Mouse (Mus musculus) G1E (cell line): Measurements from ENCODE around the gene E2f1. TPM values are rescaled to one million over a fixed set of nuclear protein-coding genes. Genes with fewer than 3 reads are reported as not detected.

Source experiments
- ATAC-seq: 2 replicates; pipeline ENCODE4 v1.8.0; 2016; ENCODE audit warnings: mild to moderate bottlenecking; ENCODE audit not compliant: insufficient number of reproducible peaks, poor library complexity, low FRiP score, severe bottlenecking; ENCODE audit errors: extremely low read depth
- DNase-seq: peaks from one replicate; pipeline ENCODE4 v3.0.0; 2012; ENCODE audit warnings: low spot score
- H3K27me3 ChIP-seq: 2 replicates; pipeline ENCODE4 v1.6.1; 2012; ENCODE audit warnings: mild to moderate bottlenecking, low read length, inconsistent platforms; ENCODE audit not compliant: insufficient read depth
- H3K36me3 ChIP-seq: replicated peaks from 2 replicates; pipeline ENCODE3; 2012; ENCODE audit warnings: mild to moderate bottlenecking, inconsistent platforms
- H3K4me1 ChIP-seq: 2 replicates; pipeline ENCODE4 v1.6.1; 2012; ENCODE audit warnings: low read depth, low read length, inconsistent platforms, mixed read lengths; ENCODE audit not compliant: insufficient read depth
- H3K4me3 ChIP-seq: 2 replicates; pipeline ENCODE4 v1.5.1; 2012; ENCODE audit warnings: low read depth, mild to moderate bottlenecking, inconsistent platforms, low read length, moderate library complexity, mixed read lengths
- H3K9me3 ChIP-seq: replicated peaks from 2 replicates; pipeline ENCODE4 v1.6.1; 2012; ENCODE audit warnings: inconsistent platforms
- CTCF ChIP-seq: IDR thresholded peaks from 2 replicates; pipeline ENCODE4 v1.5.1; 2012; ENCODE audit warnings: low read depth, low read length, inconsistent platforms, mixed read lengths
- GATA1 ChIP-seq: IDR thresholded peaks from 2 replicates; pipeline ENCODE4 v1.6.1; 2012; ENCODE audit warnings: borderline replicate concordance, low read length, inconsistent platforms, mixed read lengths
- GATA2 ChIP-seq: IDR thresholded peaks from 2 replicates; pipeline ENCODE4 v1.6.1; 2012; ENCODE audit warnings: low read depth, low read length, inconsistent platforms, borderline replicate concordance
- POLR2AphosphoS5 ChIP-seq: IDR thresholded peaks from 2 replicates; pipeline ENCODE4 v1.6.1; 2012; ENCODE audit warnings: low read depth, low read length, inconsistent platforms; ENCODE audit not compliant: insufficient replicate concordance
- TAL1 ChIP-seq: conservative IDR thresholded peaks from 2 replicates; pipeline ENCODE4 v1.6.1; 2012; ENCODE audit warnings: low read depth, low read length, inconsistent platforms, mixed read lengths
- polyA plus RNA-seq: library from polyadenylated mRNA; stranded (reverse); fragments of >175 nt; gene quantifications from 2 replicates; pipeline ENCODE4 v1.2.3, GENCODE M21; 2012
- total RNA-seq, 2 experiments: library from RNA; stranded (forward) in 1 of 2; stranded (reverse) in 1 of 2; fragments of 200-1000 nt in 1 of 2; fragments of >200 nt in 1 of 2; fragmentation: Nextera tagmentation in 1 of 2; gene quantifications; 2 replicates each; pipeline ENCODE4 v1.2.3; 2014 to 2017

E2f1 gene
- total and polyA plus RNA-seq, 3 experiments = 13.9 to 93.1 (median 31.9) TPM

DNA sequence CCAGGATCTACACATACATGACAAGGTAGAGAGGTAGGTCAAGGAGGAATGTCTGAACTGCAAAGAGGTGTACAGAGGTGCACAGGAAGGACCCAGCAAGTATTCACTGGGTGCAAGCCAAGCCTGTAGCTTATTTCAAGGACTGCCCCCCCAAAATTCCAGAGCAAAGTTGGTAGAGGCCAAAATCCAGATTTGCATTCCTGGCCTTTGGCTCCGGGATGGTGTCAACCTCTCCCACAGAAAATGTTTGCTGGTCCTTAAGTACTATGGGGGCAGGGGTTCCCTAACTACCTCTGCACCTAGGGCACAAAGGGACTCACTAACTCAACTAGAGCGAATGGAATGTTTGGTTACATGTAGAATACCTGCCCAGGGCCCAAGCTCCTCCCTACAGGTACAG, 1.9 kb downstream of the E2f1 start:
- peak overlapping the region; percentile 89 for H3K4me3 ChIP-seq
- H3K9me3 ChIP-seq = no peaks in the 10 kb centered on the region
- no peaks in the 10 kb centered on the region for H3K27me3 ChIP-seq
- ATAC-seq (no peak), DNase-seq (no peak)
- H3K36me3 ChIP-seq = peaks cover 57% of the 10 kb centered on the region
- no peak for TF ChIP-seq CTCF
- H3K4me1 ChIP-seq = peaks cover 82% of the 10 kb centered on the region

DNA sequence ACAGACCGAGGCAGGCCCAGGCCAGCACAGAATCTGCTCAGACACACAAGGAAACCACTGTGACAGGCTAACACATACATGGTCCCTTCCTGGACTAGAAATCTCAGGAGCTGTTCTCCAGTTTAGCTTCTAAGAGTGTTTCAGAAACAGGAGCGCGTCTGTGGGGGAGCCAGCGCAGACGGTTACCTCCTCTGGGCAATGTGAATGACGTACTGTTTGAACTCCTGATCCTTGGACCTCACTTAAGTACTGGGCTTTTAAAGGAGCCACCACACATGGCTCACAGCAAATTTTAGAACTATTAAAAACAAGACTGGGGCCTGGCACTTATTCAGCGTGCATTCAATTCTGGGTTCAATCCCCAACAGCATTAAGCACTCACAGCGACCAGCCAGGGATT, 3.1 kb downstream of the E2f1 start:
- Histone ChIP-seq H3K9me3 (no peaks in the 10 kb centered on the region), H3K4me1 (peaks cover 75% of the 10 kb centered on the region), H3K4me3 (peak overlapping the region; percentile 48; the same call in 1 of the 2 replicates), H3K27me3 (no peaks in the 10 kb centered on the region), H3K36me3 (peaks cover 67% of the 10 kb centered on the region)
- DNase-seq = no peak
- no peak for ATAC-seq
- TF ChIP-seq POLR2AphosphoS5 (no peak), TAL1 (no peak), CTCF (no peak), GATA2 (no peak), GATA1 (no peak)

DNA sequence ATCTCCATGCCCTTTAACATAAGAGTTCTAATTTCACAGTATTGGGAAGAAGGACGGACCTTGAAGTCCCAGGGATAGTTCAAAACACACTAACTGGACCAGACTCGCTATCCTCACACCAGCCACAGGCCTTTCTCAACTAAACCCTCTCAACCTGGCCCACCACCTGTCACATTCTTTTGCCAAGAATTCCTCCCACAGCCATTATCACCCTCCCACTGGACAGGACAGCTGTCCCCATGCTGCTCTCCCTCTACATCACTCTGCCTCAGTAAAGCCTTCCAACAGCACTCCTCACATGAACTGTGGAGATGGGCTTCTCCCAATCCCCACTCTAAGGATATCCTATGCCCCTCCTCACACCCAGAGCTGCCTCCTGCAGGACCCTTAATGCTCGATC, 4.1 kb downstream of the E2f1 start:
- TF ChIP-seq GATA2 = no peak
- TF ChIP-seq GATA1 = no peak
- TF ChIP-seq POLR2AphosphoS5 = no peak
- no peak for TF ChIP-seq CTCF
- no peak for TF ChIP-seq TAL1
- Histone ChIP-seq H3K27me3 (no peaks in the 10 kb centered on the region), H3K36me3 (peaks cover 78% of the 10 kb centered on the region), H3K4me1 (peaks cover 73% of the 10 kb centered on the region), H3K9me3 (no peaks in the 10 kb centered on the region), H3K4me3 (no peak overlapping the region)
- no peak for DNase-seq
- ATAC-seq = no peak

DNA sequence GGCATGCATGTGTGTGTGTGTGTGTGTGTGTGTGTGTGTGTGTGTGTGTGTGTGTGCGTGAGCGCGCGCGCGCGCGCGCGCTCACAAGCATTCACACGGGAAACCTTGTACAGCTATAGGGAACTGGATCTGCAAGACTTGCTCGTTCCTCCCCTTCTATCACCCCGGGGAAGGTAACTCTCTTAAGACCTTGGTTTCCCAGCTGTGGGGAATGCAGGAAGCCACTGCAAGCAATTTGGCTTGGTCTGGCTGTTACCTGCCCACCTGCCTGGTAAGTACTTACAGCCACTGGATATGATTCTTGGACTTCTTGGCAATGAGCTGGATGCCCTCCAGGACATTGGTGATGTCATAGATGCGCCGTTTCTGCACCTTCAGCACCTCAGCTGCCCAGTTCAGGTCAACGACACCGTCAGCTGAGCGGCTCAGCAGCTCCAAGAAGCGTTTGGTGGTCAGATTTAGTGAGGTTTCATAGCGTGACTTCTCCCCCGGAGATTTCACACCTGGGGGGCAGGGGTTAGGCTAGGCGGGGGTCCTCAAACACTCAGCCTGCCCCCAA, 6.0 kb downstream of the E2f1 start:
- DNase-seq = no peak
- peaks cover 81% of the 10 kb centered on the region for H3K4me1 ChIP-seq
- no peaks in the 10 kb centered on the region for H3K9me3 ChIP-seq
- no peaks in the 10 kb centered on the region for H3K27me3 ChIP-seq
- H3K36me3 ChIP-seq = peaks cover 95% of the 10 kb centered on the region
- TF ChIP-seq GATA2 = no peak
- TF ChIP-seq GATA1 = no peak
- TF ChIP-seq TAL1 = no peak
- TF ChIP-seq POLR2AphosphoS5 = no peak
- TF ChIP-seq CTCF = no peak
- no peak for ATAC-seq
- H3K4me3 ChIP-seq = no peak overlapping the region

DNA sequence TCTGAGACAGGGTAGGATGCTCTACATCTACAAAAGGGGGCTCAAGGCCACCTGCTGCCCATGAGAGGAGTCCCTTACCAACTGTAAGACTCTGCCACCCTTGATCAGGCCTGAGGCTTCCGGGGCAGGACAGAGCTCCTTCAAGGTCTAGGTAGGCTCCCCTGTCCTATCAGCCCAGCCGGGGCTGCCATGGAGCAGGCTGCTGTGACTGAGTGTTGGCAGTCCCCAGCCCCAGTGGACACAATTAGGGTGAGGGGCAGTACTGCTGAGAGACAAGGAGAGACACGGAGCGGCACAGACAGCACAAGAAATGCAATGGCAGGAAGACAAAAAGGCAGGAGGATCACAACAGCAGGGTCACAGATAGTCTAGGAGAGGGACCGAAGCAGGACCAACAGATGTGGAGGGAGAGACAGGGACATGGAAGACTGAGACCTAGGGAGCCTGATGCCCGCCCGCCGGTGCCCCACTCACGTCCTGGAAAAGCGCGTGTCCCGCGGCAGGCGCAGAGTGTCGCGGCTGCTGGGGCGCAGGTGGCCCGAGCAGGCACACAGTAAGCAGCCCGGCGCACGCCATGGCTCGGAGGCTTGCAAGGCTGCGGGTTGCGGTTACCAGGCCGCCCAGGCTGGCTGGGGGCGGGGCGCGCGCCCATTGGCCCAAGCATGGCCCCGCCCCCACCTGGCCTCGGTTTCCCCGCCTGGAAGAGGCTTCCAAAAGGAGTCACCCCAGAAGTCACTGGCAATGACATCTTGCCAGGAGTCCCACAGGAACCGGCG, 11.2 kb downstream of the E2f1 start, which contains the start of gene Necab3:
TSS of gene Necab3 (minus strand) at position 627 of the 776 bp plus-strand sequence.
- no peaks in the 10 kb centered on the region for H3K9me3 ChIP-seq
- no peak for TF ChIP-seq GATA1
- TF ChIP-seq POLR2AphosphoS5 = peak; percentile 79; the same call in 1 of the 2 replicates
- H3K4me1 ChIP-seq = peaks cover 65% of the 10 kb centered on the region
- H3K27me3 ChIP-seq = no peaks in the 10 kb centered on the region
- peaks cover 97% of the 10 kb centered on the region for H3K36me3 ChIP-seq
- DNase-seq = peak; percentile 88
- H3K4me3 ChIP-seq = peak within 1 kb of the TSS; percentile 72
- peak; percentile 34; the same call in 1 of the 2 replicates for ATAC-seq

DNA sequence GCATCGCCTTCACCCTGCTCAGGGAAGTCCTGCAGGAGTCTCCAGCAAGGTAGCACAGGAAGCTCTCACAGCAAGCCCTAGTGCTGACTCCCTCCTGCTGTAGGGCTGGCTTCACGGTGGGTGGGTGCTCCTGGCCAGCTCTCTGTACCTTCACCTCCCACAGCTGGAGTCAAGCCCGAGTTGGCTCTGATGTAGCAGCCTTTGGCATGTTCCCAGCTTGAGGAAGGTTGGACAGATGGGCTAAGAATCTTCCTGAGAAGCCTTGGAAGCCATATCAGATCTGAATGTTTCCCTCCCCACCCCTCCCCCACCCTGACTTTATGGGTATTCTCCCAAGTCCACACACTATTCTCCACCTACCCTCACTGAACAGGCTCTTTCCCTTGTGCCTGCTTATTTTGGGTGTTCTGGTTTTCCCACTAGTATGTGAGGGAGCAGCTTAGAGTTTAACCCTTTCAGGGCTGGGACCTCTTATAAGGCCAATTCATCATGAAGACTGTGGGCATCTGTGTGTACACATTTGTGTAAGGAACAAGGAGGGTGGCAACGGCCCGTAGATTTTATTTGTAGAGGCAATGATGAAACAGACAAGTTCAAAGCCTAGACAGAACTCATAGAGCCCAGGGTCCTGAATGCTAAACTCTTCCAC, 12.4 kb downstream of the E2f1 start:
- no peak for ATAC-seq

More for the DNA sequence above, 12.4 kb downstream of the E2f1 start:
- peaks cover 97% of the 10 kb centered on the region for H3K36me3 ChIP-seq
- H3K27me3 ChIP-seq = no peaks in the 10 kb centered on the region; the same call in 1 of the 2 replicates
- peaks cover 6% of the 10 kb centered on the region for H3K9me3 ChIP-seq
- peak overlapping the region; percentile 21; the same call in 1 of the 2 replicates for H3K4me3 ChIP-seq
- no peak for DNase-seq
- peaks cover 63% of the 10 kb centered on the region for H3K4me1 ChIP-seq
- TF ChIP-seq POLR2AphosphoS5 (no peak), CTCF (no peak), GATA2 (no peak), TAL1 (no peak), GATA1 (no peak)
